Mouse (Mus musculus) stomach, postnatal 0 days (tissue): ENCODE measurements at regions not wholly inside any gene's neighbourhood (a gene's known extent, or its start where the extent isn't known, plus 50 kb on each side); places are given as distances from the start of the nearest gene placed in this dataset.

Experiments used
- ATAC-seq: fragments of 200-750 bp; cut with Nextera tagmentation; 2 replicates; pipeline ENCODE4 v1.8.0; 2017; ENCODE audit not compliant: low FRiP score, low TSS enrichment
- DNase-seq: peaks from one replicate; pipeline ENCODE4 v3.0.0-alpha.2; 2016; ENCODE audit warnings: low spot score
- H3K27ac ChIP-seq: fragments of 300-500 bp; sonication (generic); replicated peaks from 2 replicates; pipeline ENCODE4 v1.5.1; 2014; ENCODE audit warnings: mild to moderate bottlenecking, control low read depth
- H3K27me3 ChIP-seq: fragments of 300-500 bp; sonication (generic); 2 replicates; pipeline ENCODE4 v1.6.1; 2014; ENCODE audit warnings: low read length; ENCODE audit not compliant: control insufficient read depth, insufficient read depth
- H3K36me3 ChIP-seq: fragments of 300-500 bp; sonication (generic); 2 replicates; pipeline ENCODE4 v1.6.1; 2014; ENCODE audit warnings: low read length, mixed read lengths; ENCODE audit not compliant: control insufficient read depth, insufficient read depth
- H3K4me1 ChIP-seq: fragments of 300-500 bp; sonication (generic); replicated peaks from 2 replicates; pipeline ENCODE4 v1.6.1; 2014; ENCODE audit warnings: antibody characterized with exemption; ENCODE audit not compliant: control insufficient read depth, insufficient read depth
- H3K4me2 ChIP-seq: fragments of 300-500 bp; sonication (generic); replicated peaks from 2 replicates; pipeline ENCODE4 v1.6.1; 2014; ENCODE audit warnings: low read depth, mild to moderate bottlenecking, control low read depth, moderate library complexity
- H3K4me3 ChIP-seq: fragments of 300-500 bp; sonication (generic); 2 replicates; pipeline ENCODE4 v1.5.1; 2014; ENCODE audit warnings: low read depth, low read length, control low read depth
- H3K9ac ChIP-seq: fragments of 300-500 bp; sonication (generic); 2 replicates; pipeline ENCODE4 v1.6.1; 2014; ENCODE audit warnings: mild to moderate bottlenecking, low read length, control low read depth, mixed read lengths
- H3K9me3 ChIP-seq: fragments of 300-500 bp; sonication (generic); 2 replicates; pipeline ENCODE4 v1.6.1; 2016; ENCODE audit warnings: low read length; ENCODE audit not compliant: control insufficient read depth
- CTCF ChIP-seq: IDR thresholded peaks from 2 replicates; pipeline ENCODE4 v1.5.1; 2016; ENCODE audit warnings: antibody characterized with exemption, low read depth, mild to moderate bottlenecking, moderate library complexity
- EP300 ChIP-seq: optimal IDR thresholded peaks from 2 replicates; pipeline ENCODE3; 2016; ENCODE audit warnings: antibody characterized with exemption
- WGBS: fragments of 180-500 bp; shearing (Covaris S2); extraction: QIAGEN DNeasy Blood & Tissue Kit; methylation state at CpG from one replicate; pipeline ENCODE4 v1.1.7; 2014; 5-methylcytosine and 5-hydroxymethylcytosine counted together

DNA sequence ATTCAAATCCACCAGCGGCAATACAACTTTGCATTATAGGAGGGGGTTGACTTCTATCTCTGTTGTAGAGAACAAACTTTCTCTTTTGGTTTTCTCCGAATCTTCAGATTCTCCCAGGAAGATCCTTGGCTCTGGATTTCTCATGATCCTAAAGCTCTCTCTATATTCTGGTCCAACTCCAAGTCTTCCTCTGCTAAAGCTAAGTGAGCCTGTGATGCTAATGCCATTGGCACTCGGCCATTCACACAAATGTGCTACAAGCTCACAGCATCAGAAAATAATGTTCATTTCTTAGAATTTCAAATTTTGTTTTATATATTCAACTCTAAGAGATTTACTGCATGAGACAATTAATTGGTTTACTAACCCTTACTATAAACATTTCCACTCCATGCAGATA, 461.2 kb upstream of the Gm9747 start:
- WGBS = 60% methylated on average over 3 of the region's 3 CpGs
- Histone ChIP-seq H3K9me3 (no peaks in the 10 kb centered on the region), H3K4me2 (no peak overlapping the region), H3K27ac (no peak overlapping the region), H3K36me3 (no peaks in the 10 kb centered on the region), H3K9ac (no peak overlapping the region), H3K27me3 (no peaks in the 10 kb centered on the region), H3K4me3 (no peak overlapping the region), H3K4me1 (no peaks in the 10 kb centered on the region)
- ATAC-seq = no peak
- no peak for DNase-seq
- TF ChIP-seq CTCF = no peak
- no peak for TF ChIP-seq EP300

GRCm38 (mm10) chr1:81780583-81780982, 452.3 kb upstream of the Gm9747 start:
- H3K27ac ChIP-seq = no peak overlapping the region
- H3K9ac ChIP-seq = no peak overlapping the region
- TF ChIP-seq EP300 (no peak), CTCF (no peak)
- H3K4me2 ChIP-seq = no peak overlapping the region
- no peak overlapping the region for H3K4me3 ChIP-seq
- DNase-seq = no peak
- ATAC-seq = no peak
- H3K4me1 ChIP-seq = no peaks in the 10 kb centered on the region
- no peaks in the 10 kb centered on the region for H3K36me3 ChIP-seq
- H3K9me3 ChIP-seq = no peaks in the 10 kb centered on the region
- H3K27me3 ChIP-seq = no peaks in the 10 kb centered on the region

- Histone ChIP-seq H3K4me3 (no peak overlapping the region), H3K36me3 (no peaks in the 10 kb centered on the region), H3K9me3 (no peaks in the 10 kb centered on the region), H3K27ac (no peak overlapping the region), H3K4me2 (no peak overlapping the region), H3K9ac (no peak overlapping the region), H3K4me1 (no peaks in the 10 kb centered on the region), H3K27me3 (no peaks in the 10 kb centered on the region)
- TF ChIP-seq CTCF (no peak), EP300 (no peak)
- ATAC-seq (no peak), DNase-seq (no peak)
- 52% methylated on average over 1 of the region's 1 CpGs for WGBS
Measured at GRCm38 (mm10) chr1:81784305-81784704, 448.6 kb upstream of the Gm9747 start.

DNA sequence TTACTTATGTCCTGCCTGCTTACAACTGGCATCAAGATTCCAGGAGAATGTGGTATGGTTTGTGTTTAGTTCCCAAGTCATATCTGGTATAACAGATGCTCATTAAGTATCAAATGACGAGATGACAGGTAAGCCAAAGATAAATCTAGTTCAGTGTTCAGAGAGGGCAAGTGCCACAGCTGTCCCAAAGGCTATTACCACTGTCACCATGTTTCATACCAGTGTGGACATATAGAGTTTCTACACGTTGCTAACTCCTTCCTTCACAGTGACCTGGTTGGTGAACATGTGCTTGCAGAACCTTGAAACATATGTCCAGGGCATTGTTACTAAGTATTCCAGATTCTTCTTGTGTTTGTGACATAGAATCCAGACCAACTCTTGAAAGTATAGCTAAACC, 438.1 kb upstream of the Gm9747 start:
- H3K27me3 ChIP-seq = no peaks in the 10 kb centered on the region
- no peaks in the 10 kb centered on the region for H3K4me1 ChIP-seq
- ATAC-seq = no peak
- H3K9ac ChIP-seq = no peak overlapping the region
- H3K27ac ChIP-seq = no peak overlapping the region
- H3K9me3 ChIP-seq = no peaks in the 10 kb centered on the region
- no peak for TF ChIP-seq CTCF
- TF ChIP-seq EP300 = no peak
- WGBS = 63% methylated on average over 2 of the region's 2 CpGs
- H3K4me3 ChIP-seq = no peak overlapping the region
- DNase-seq = no peak
- no peaks in the 10 kb centered on the region for H3K36me3 ChIP-seq
- H3K4me2 ChIP-seq = no peak overlapping the region

GRCm38 (mm10) chr1:81795399-81795798, 437.5 kb upstream of the Gm9747 start:
- no peaks in the 10 kb centered on the region for H3K9me3 ChIP-seq
- WGBS = 87% methylated on average over 1 of the region's 1 CpGs
- H3K4me2 ChIP-seq = no peak overlapping the region
- no peaks in the 10 kb centered on the region for H3K27me3 ChIP-seq
- no peak for DNase-seq
- ATAC-seq = no peak
- no peak overlapping the region for H3K4me3 ChIP-seq
- no peaks in the 10 kb centered on the region for H3K4me1 ChIP-seq
- H3K27ac ChIP-seq = no peak overlapping the region
- no peak overlapping the region for H3K9ac ChIP-seq
- H3K36me3 ChIP-seq = no peaks in the 10 kb centered on the region
- TF ChIP-seq EP300 (no peak), CTCF (no peak)

GRCm38 (mm10) chr1:81811591-81811990, 421.3 kb upstream of the Gm9747 start:
- Histone ChIP-seq H3K9me3 (no peaks in the 10 kb centered on the region), H3K4me2 (no peak overlapping the region), H3K36me3 (no peaks in the 10 kb centered on the region), H3K4me1 (no peaks in the 10 kb centered on the region), H3K9ac (no peak overlapping the region), H3K27me3 (no peaks in the 10 kb centered on the region), H3K4me3 (no peak overlapping the region), H3K27ac (no peak overlapping the region)
- ATAC-seq (no peak), DNase-seq (no peak)
- TF ChIP-seq CTCF = no peak
- TF ChIP-seq EP300 = no peak
